Mouse (Mus musculus): ENCODE results near the gene Fndc9. TPM values are rescaled to one million over a fixed set of nuclear protein-coding genes. Genes with fewer than 3 reads are reported as not detected.

Fndc9 gene
- total and polyA plus RNA-seq, 3 experiments, result 0.11 TPM; not detected in 2

- Histone ChIP-seq H3K9me3 (replicated peaks) (no peaks in the 10 kb centered on the region), H3K27me3 (ENCODE audit: insufficient read depth, low read length) (no peaks in the 10 kb centered on the region), H3K4me1 (ENCODE audit: insufficient read depth, low read depth, low read length) (no peaks in the 10 kb centered on the region), H3K36me3 (replicated peaks) (no peaks in the 10 kb centered on the region), H3K4me3 (ENCODE audit: low read depth, low read length) (no peak overlapping the region)
- TF ChIP-seq GATA1 (IDR thresholded peaks at IDR 0.05; ENCODE audit: borderline replicate concordance, low read length), result no peak
- no peak for TF ChIP-seq TAL1 (conservative IDR thresholded peaks at IDR 0.05; ENCODE audit: low read depth, low read length)
- TF ChIP-seq POLR2AphosphoS5 (IDR thresholded peaks at IDR 0.05; ENCODE audit: insufficient replicate concordance, low read depth, low read length), result no peak
- no peak for TF ChIP-seq CTCF (IDR thresholded peaks at IDR 0.05; ENCODE audit: low read depth, low read length)
- TF ChIP-seq GATA2 (IDR thresholded peaks at IDR 0.05; ENCODE audit: borderline replicate concordance, low read depth, low read length), result no peak
- peak; percentile 22; the same call in 1 of the 2 replicates for ATAC-seq (ENCODE audit: extremely low read depth, insufficient number of reproducible peaks, low FRiP score, poor library complexity, severe bottlenecking)
- no peak for DNase-seq (ENCODE audit: low spot score)
Measured at GRCm38 (mm10) chr11:46241150-46241673, 5.9 kb downstream of the Fndc9 start.

GRCm38 (mm10) chr11:46241985-46242384 lies 6.7 kb downstream of the Fndc9 start:
- ATAC-seq (ENCODE audit: extremely low read depth, insufficient number of reproducible peaks, low FRiP score, poor library complexity, severe bottlenecking), result no peak

GRCm38 (mm10) chr11:46244731-46245604 lies 9.6 kb downstream of the Fndc9 start:
- ATAC-seq (ENCODE audit: extremely low read depth, insufficient number of reproducible peaks, low FRiP score, poor library complexity, severe bottlenecking) (no peak), DNase-seq (ENCODE audit: low spot score) (no peak)
- Histone ChIP-seq H3K27me3 (ENCODE audit: insufficient read depth, low read length) (no peaks in the 10 kb centered on the region), H3K4me3 (ENCODE audit: low read depth, low read length) (no peak overlapping the region), H3K4me1 (ENCODE audit: insufficient read depth, low read depth, low read length) (no peaks in the 10 kb centered on the region), H3K9me3 (replicated peaks) (no peaks in the 10 kb centered on the region), H3K36me3 (replicated peaks) (no peaks in the 10 kb centered on the region)
- no peak for TF ChIP-seq GATA1 (IDR thresholded peaks at IDR 0.05; ENCODE audit: borderline replicate concordance, low read length)
- TF ChIP-seq CTCF (IDR thresholded peaks at IDR 0.05; ENCODE audit: low read depth, low read length), result no peak

More at GRCm38 (mm10) chr11:46241985-46242384, 6.7 kb downstream of the Fndc9 start:
- TF ChIP-seq GATA1 (IDR thresholded peaks at IDR 0.05; ENCODE audit: borderline replicate concordance, low read length) (no peak), POLR2AphosphoS5 (IDR thresholded peaks at IDR 0.05; ENCODE audit: insufficient replicate concordance, low read depth, low read length) (no peak), CTCF (IDR thresholded peaks at IDR 0.05; ENCODE audit: low read depth, low read length) (no peak), TAL1 (conservative IDR thresholded peaks at IDR 0.05; ENCODE audit: low read depth, low read length) (no peak), GATA2 (IDR thresholded peaks at IDR 0.05; ENCODE audit: borderline replicate concordance, low read depth, low read length) (no peak)
- Histone ChIP-seq H3K9me3 (replicated peaks) (no peaks in the 10 kb centered on the region), H3K4me3 (ENCODE audit: low read depth, low read length) (no peak overlapping the region), H3K4me1 (ENCODE audit: insufficient read depth, low read depth, low read length) (no peaks in the 10 kb centered on the region), H3K27me3 (ENCODE audit: insufficient read depth, low read length) (no peaks in the 10 kb centered on the region), H3K36me3 (replicated peaks) (no peaks in the 10 kb centered on the region)
- no peak for DNase-seq (ENCODE audit: low spot score)

- no peak for TF ChIP-seq GATA2 (IDR thresholded peaks at IDR 0.05; ENCODE audit: borderline replicate concordance, low read depth, low read length)
- no peak for TF ChIP-seq GATA1 (IDR thresholded peaks at IDR 0.05; ENCODE audit: borderline replicate concordance, low read length)
- TF ChIP-seq POLR2AphosphoS5 (IDR thresholded peaks at IDR 0.05; ENCODE audit: insufficient replicate concordance, low read depth, low read length), result no peak
- no peak for TF ChIP-seq CTCF (IDR thresholded peaks at IDR 0.05; ENCODE audit: low read depth, low read length)
- TF ChIP-seq TAL1 (conservative IDR thresholded peaks at IDR 0.05; ENCODE audit: low read depth, low read length), result no peak
- no peak for DNase-seq (ENCODE audit: low spot score)
Measured at GRCm38 (mm10) chr11:46245926-46246325, 10.6 kb downstream of the Fndc9 start.

GRCm38 (mm10) chr11:46246393-46246792 lies 11.1 kb downstream of the Fndc9 start:
- Histone ChIP-seq H3K27me3 (ENCODE audit: insufficient read depth, low read length) (no peaks in the 10 kb centered on the region), H3K36me3 (replicated peaks) (no peaks in the 10 kb centered on the region), H3K9me3 (replicated peaks) (no peaks in the 10 kb centered on the region), H3K4me3 (ENCODE audit: low read depth, low read length) (no peak overlapping the region), H3K4me1 (ENCODE audit: insufficient read depth, low read depth, low read length) (no peaks in the 10 kb centered on the region)
- ATAC-seq (ENCODE audit: extremely low read depth, insufficient number of reproducible peaks, low FRiP score, poor library complexity, severe bottlenecking) (no peak), DNase-seq (ENCODE audit: low spot score) (no peak)
- no peak for TF ChIP-seq CTCF (IDR thresholded peaks at IDR 0.05; ENCODE audit: low read depth, low read length)
- no peak for TF ChIP-seq GATA2 (IDR thresholded peaks at IDR 0.05; ENCODE audit: borderline replicate concordance, low read depth, low read length)
- no peak for TF ChIP-seq GATA1 (IDR thresholded peaks at IDR 0.05; ENCODE audit: borderline replicate concordance, low read length)
- TF ChIP-seq POLR2AphosphoS5 (IDR thresholded peaks at IDR 0.05; ENCODE audit: insufficient replicate concordance, low read depth, low read length), result no peak
- no peak for TF ChIP-seq TAL1 (conservative IDR thresholded peaks at IDR 0.05; ENCODE audit: low read depth, low read length)

More at GRCm38 (mm10) chr11:46245926-46246325, 10.6 kb downstream of the Fndc9 start:
- Histone ChIP-seq H3K9me3 (replicated peaks) (no peaks in the 10 kb centered on the region), H3K4me3 (ENCODE audit: low read depth, low read length) (no peak overlapping the region), H3K27me3 (ENCODE audit: insufficient read depth, low read length) (no peaks in the 10 kb centered on the region), H3K4me1 (ENCODE audit: insufficient read depth, low read depth, low read length) (no peaks in the 10 kb centered on the region), H3K36me3 (replicated peaks) (no peaks in the 10 kb centered on the region)
- ATAC-seq (ENCODE audit: extremely low read depth, insufficient number of reproducible peaks, low FRiP score, poor library complexity, severe bottlenecking), result no peak

- ATAC-seq (ENCODE audit: extremely low read depth, insufficient number of reproducible peaks, low FRiP score, poor library complexity, severe bottlenecking), result no peak
- H3K36me3 ChIP-seq (replicated peaks), result no peaks in the 10 kb centered on the region
Measured at GRCm38 (mm10) chr11:46248352-46248751, 13.0 kb downstream of the Fndc9 start.

More at GRCm38 (mm10) chr11:46248352-46248751, 13.0 kb downstream of the Fndc9 start:
- no peak for TF ChIP-seq GATA2 (IDR thresholded peaks at IDR 0.05; ENCODE audit: borderline replicate concordance, low read depth, low read length)
- DNase-seq (ENCODE audit: low spot score), result no peak
- Histone ChIP-seq H3K4me3 (ENCODE audit: low read depth, low read length) (no peak overlapping the region), H3K9me3 (replicated peaks) (no peaks in the 10 kb centered on the region), H3K27me3 (ENCODE audit: insufficient read depth, low read length) (no peaks in the 10 kb centered on the region), H3K4me1 (ENCODE audit: insufficient read depth, low read depth, low read length) (no peaks in the 10 kb centered on the region)

Data from G1E (cell line).